Mouse (Mus musculus) heart, postnatal 36 days (tissue): ENCODE data around the gene Serpina3a. TPM values are rescaled to one million over a fixed set of nuclear protein-coding genes. Genes with fewer than 3 reads are reported as not detected.

Source experiments
- DNase-seq, 2 experiments: peaks; one replicate each; pipeline ENCODE4 v3.0.0; 2021 to 2022
- intact Hi-C: fragments of 180-260 bp; cut with DNase I; formaldehyde crosslinking; loops from one replicate; pipeline ENCODE4 v1.15.1; 2025
- total RNA-seq, 2 experiments: library from RNA; stranded (reverse); gene quantifications; 2 replicates each; pipeline ENCODE4 v1.2.3; 2021

Gene Serpina3a
- total RNA-seq, 2 experiments from 2014 or later = not detected

- DNase-seq = no peak
- intact Hi-C loops = no loop called here
Observed at GRCm38 (mm10) chr12:104141506-104141905, 29.0 kb downstream of the Serpina3a start.

GRCm38 (mm10) chr12:104142427-104142826 lies 29.9 kb downstream of the Serpina3a start:
- intact Hi-C loops = no loop called here
- no peak for DNase-seq

- no peak for DNase-seq
- intact Hi-C loops = no loop called here
Observed at GRCm38 (mm10) chr12:104143286-104143685, 30.8 kb downstream of the Serpina3a start.

- intact Hi-C loops = no loop called here
- DNase-seq = no peak
Observed at GRCm38 (mm10) chr12:104145571-104145970, 33.0 kb downstream of the Serpina3a start.

GRCm38 (mm10) chr12:104151989-104152388 lies 39.5 kb downstream of the Serpina3a start:
- intact Hi-C loops = no loop called here
- no peak for DNase-seq

GRCm38 (mm10) chr12:104153041-104153645 lies 40.6 kb downstream of the Serpina3a start:
- intact Hi-C loops = no loop called here
- DNase-seq = no peak

- intact Hi-C loops = no loop called here
- no peak for DNase-seq
Observed at GRCm38 (mm10) chr12:104153656-104154055, 41.1 kb downstream of the Serpina3a start, which contains the start of gene Serpina3c. Gene Serpina3c (minus strand): TSS chr12:104153870.

Other genes starting within 250 kb of the Serpina3a start
- gene Serpina1a, start 249.2 kb upstream of the Serpina3a start, total RNA-seq = not detected
- not detected for gene Serpina1c, start 207.8 kb upstream of the Serpina3a start, total RNA-seq
- under 1 TPM in 1 of 2 experiments, not detected in 1; 0.28 TPM for gene Serpina1e, start 153.7 kb upstream of the Serpina3a start, total RNA-seq
- gene Serpina11, start 122.8 kb upstream of the Serpina3a start, total RNA-seq = not detected
- gene Serpina9, start 99.0 kb upstream of the Serpina3a start, total RNA-seq = not detected
- not detected for gene Serpina12, start 68.3 kb upstream of the Serpina3a start, total RNA-seq
- not detected for gene Serpina5, start 11.6 kb upstream of the Serpina3a start, total RNA-seq
- not detected for gene Serpina3b, start 15.3 kb downstream of the Serpina3a start, total RNA-seq
- 1 to 10 TPM in 1 of 2 experiments, under 1 TPM in 1; 0.61 to 1.2 TPM for gene Serpina3c, start 41.1 kb downstream of the Serpina3a start, total RNA-seq
- not detected for gene Serpina3f, start 101.8 kb downstream of the Serpina3a start, total RNA-seq
- gene Serpina3g, start 123.5 kb downstream of the Serpina3a start, total RNA-seq = 1 to 10 TPM; 1.4 to 2.0 TPM
- gene Serpina3i, start 150.4 kb downstream of the Serpina3a start, total RNA-seq = under 1 TPM in 1 of 2 experiments, not detected in 1; 0.49 TPM
- gene Serpina3j, start 201.8 kb downstream of the Serpina3a start, total RNA-seq = not detected
- gene Serpina3k, start 225.8 kb downstream of the Serpina3a start, total RNA-seq = not detected
- gene Serpina3m, start 225.8 kb downstream of the Serpina3a start, total RNA-seq = not detected